Mouse (Mus musculus): Measurements from ENCODE around the gene Col4a4.

DNA sequence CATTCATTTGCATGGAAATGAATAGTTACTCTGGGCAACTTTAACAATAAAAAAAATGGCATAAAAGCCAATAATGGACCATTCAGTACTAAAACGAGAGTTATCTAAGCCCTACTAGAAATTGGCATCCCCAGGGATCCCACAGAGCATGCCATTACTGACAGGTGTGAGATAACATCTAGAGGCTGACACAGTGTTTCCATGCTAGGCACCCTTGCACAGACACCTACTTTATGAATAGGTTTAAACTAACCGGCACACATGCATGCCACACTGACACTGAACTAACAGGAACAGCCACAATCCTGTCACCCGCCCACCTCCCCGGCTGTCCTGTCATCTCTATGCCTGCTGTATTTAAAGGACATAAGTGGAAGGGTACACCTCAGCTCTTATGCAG lies 58.7 kb downstream of the Col4a4 start:
- TF ChIP-seq POLR2A (IDR thresholded peaks at IDR 0.05; ENCODE audit: extremely low read depth, insufficient read depth, low read length) (no peak), CTCF (IDR thresholded peaks at IDR 0.05; ENCODE audit: low read depth, low read length) (no peak)
